Comparison of ENCODE assay signal across 11 mouse cellular contexts in genomic region chr9:95552175-95552705, GRCm38 (mm10). TPM values are rescaled to one million over a fixed set of nuclear protein-coding genes. Genes with fewer than 3 reads are reported as not detected.
A peak's percentile ranks its signal among the peaks of the same experiment; 100 is the strongest.
DNase-seq lines count a peak whose midpoint lies in the region.
"Had no signal": no experiment of that assay in that cellular context is flagged by ENCODE, and none has a peak within 500 bp of the region (broad histone marks: within the 10 kb centered on the region; RNA-seq: fewer than 3 reads in every experiment).

No protein-coding gene starts in this region.

- intact Hi-C loops in heart, postnatal 14 days (cut with DNase I) = no loop called here

- DNase-seq in right cerebral cortex, adult 2 months (ENCODE audit: low spot score in 2 of 2) = peak; percentile 53 to 59
- no peak for DNase-seq in right cerebral cortex, postnatal 14 days
- DNase-seq in cerebellum, postnatal 14 days = peak; percentile 84 to 91
- peak; percentile 70 to 83 for DNase-seq in kidney, postnatal 25 days
- DNase-seq in lung, postnatal 14 days = no peak
- DNase-seq in retina, postnatal 1 day = no peak
- DNase-seq in heart, postnatal 14 days = no peak
- DNase-seq: forebrain, postnatal 0 days; heart, adult 2 months; layer of hippocampus, adult 9-11 months; lung, embryonic 14.5 days had no signal

RNA-seq across cellular contexts. Expression of gene Paqr9, which starts 7.2 kb away (rescaled TPM):
- 10 to 100 TPM; 48.8 to 50.6 TPM for total RNA-seq in heart, postnatal 14 days (2021)

RNA-seq across cellular contexts. Expression of gene U2surp, which starts 40.4 kb away (rescaled TPM):
- 10 to 100 TPM; 34.2 to 39.0 TPM for total RNA-seq in heart, postnatal 14 days (2021)

Comparison
In these comparisons a context has a peak if more than half of its experiments do, and no peak if none do; other contexts are left out.
1. DNase-seq: peak in right cerebral cortex, adult 2 months (2 of 2), cerebellum, postnatal 14 days (2 of 2) and kidney, postnatal 25 days (2 of 2); none in right cerebral cortex, postnatal 14 days (single experiment), lung, postnatal 14 days (single experiment), retina, postnatal 1 day (single experiment) and heart, postnatal 14 days (0 of 2).